In the genomic region with DNA sequence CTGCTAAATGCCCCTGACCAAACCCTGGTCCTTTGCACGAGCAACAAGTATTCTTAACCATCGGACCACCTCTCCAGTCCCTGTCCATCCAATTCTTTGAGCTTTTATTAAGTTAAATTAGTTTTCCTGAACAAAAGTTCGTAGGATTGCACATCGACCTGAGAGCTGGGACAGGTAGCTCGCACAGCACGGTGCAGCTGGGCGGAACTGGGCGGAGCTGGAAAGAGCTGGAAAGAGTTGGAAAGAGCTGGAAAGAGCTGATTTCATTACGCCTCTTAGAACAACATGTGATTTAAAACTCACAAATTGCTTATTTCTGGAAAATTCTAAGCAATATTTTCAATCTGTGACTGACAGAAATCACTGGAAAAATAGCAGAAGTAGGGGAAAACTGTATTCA, we compare ENCODE assay signal across 27 mouse cellular contexts. TPM values are rescaled to one million over a fixed set of nuclear protein-coding genes. Genes with fewer than 3 reads are reported as not detected.
DNase-seq lines count a peak whose midpoint lies in the region; ATAC-seq and TF ChIP-seq lines count a peak whose summit lies in the region.
"Had no signal": no experiment of that assay in that cellular context is flagged by ENCODE, and none has a peak within 500 bp of the region (broad histone marks: within the 10 kb centered on the region; RNA-seq: fewer than 3 reads in every experiment).

No protein-coding gene starts in this region.

- no peak overlapping the region for H3K4me2 ChIP-seq in heart, embryonic 11.5 days
- H3K4me2 ChIP-seq in intestine, postnatal 0 days (replicated peaks; ENCODE audit: low read depth): peak overlapping the region; percentile 59
- H3K4me2 ChIP-seq: embryonic facial prominence, embryonic 13.5 days; forebrain, embryonic 12.5 days; forebrain, embryonic 15.5 days; hindbrain, embryonic 12.5 days; hindbrain, embryonic 15.5 days had no signal

- no peak for ATAC-seq in heart, embryonic 11.5 days (replicated peaks; ENCODE audit: insufficient number of reproducible peaks, low FRiP score, low TSS enrichment)
- no peak for ATAC-seq in intestine, postnatal 0 days
- ATAC-seq: forebrain, embryonic 15.5 days had no signal

- H3K9me3 ChIP-seq in heart, embryonic 11.5 days (replicated peaks; ENCODE audit: control insufficient read depth, low read length): no peaks in the 10 kb centered on the region
- no peaks in the 10 kb centered on the region for H3K9me3 ChIP-seq in intestine, postnatal 0 days (ENCODE audit: control insufficient read depth)
- H3K9me3 ChIP-seq: embryonic facial prominence, embryonic 10.5 days; embryonic facial prominence, embryonic 13.5 days; forebrain, embryonic 12.5 days; forebrain, embryonic 15.5 days; hindbrain, embryonic 12.5 days; hindbrain, embryonic 15.5 days had no signal

- 0 out of 2 replicates have a peak overlapping the region, but pooled peaks have one; percentile 2 for H3K27ac ChIP-seq in heart, embryonic 11.5 days (ENCODE audit: low read depth, low read length)
- no peak overlapping the region for H3K27ac ChIP-seq in intestine, postnatal 0 days (ENCODE audit: low read depth, low read length)
- H3K27ac ChIP-seq: embryonic facial prominence, embryonic 10.5 days; embryonic facial prominence, embryonic 13.5 days; forebrain, embryonic 12.5 days; forebrain, embryonic 15.5 days; hindbrain, embryonic 12.5 days; hindbrain, embryonic 15.5 days had no signal

- no peak for TF ChIP-seq CTCF in intestine, postnatal 0 days (IDR thresholded peaks at IDR 0.05; ENCODE audit: low read depth)

- H3K27me3 ChIP-seq in heart, embryonic 11.5 days (ENCODE audit: control insufficient read depth, insufficient read depth, low read length): no peaks in the 10 kb centered on the region
- H3K27me3 ChIP-seq in intestine, postnatal 0 days (replicated peaks; ENCODE audit: control insufficient read depth, insufficient read depth, low read length): no peaks in the 10 kb centered on the region
- H3K27me3 ChIP-seq: CH12.LX; embryonic facial prominence, embryonic 13.5 days; forebrain, embryonic 15.5 days; hindbrain, embryonic 12.5 days; hindbrain, embryonic 15.5 days had no signal

- WGBS in heart, embryonic 11.5 days (ENCODE audit: insufficient replicate concordance): 81% methylated on average over 9 of the region's 9 CpGs
- 44% methylated on average over 9 of the region's 9 CpGs for WGBS in intestine, postnatal 0 days

- no peak for DNase-seq in heart, postnatal 25 days (ENCODE audit: low spot score)
- DNase-seq in ES-CJ7 (ENCODE audit: low read depth, low spot score): peak; percentile 47
- peak; percentile 42 for DNase-seq in ZHBTc4 (ENCODE audit: low read depth, low spot score)
- DNase-seq in left cerebral cortex, postnatal 4 days: no peak
- DNase-seq in thymus, postnatal 0 days (ENCODE audit: low spot score): no peak
- no peak for DNase-seq in right cerebral cortex, postnatal 4 days
- DNase-seq: adrenal gland, adult 2 months; adrenal gland, postnatal 14 days; B cell, adult 2 months; cerebellum, adult 11 months; cerebellum, adult 2 months; cerebellum, adult 9-11 months; cerebellum, postnatal 25 days; gastrocnemius, postnatal 25 days; heart, postnatal 10 days; kidney, adult 2 months had no signal

- peaks cover 37% of the 10 kb centered on the region for H3K4me1 ChIP-seq in heart, embryonic 11.5 days (ENCODE audit: control insufficient read depth, insufficient read depth, low read length)
- H3K4me1 ChIP-seq in intestine, postnatal 0 days (replicated peaks; ENCODE audit: control insufficient read depth, insufficient read depth, low read length): no peaks in the 10 kb centered on the region; the same call in 1 of the 2 replicates

- no peak overlapping the region for H3K4me3 ChIP-seq in heart, embryonic 11.5 days (ENCODE audit: low read depth, low read length)
- H3K4me3 ChIP-seq in intestine, postnatal 0 days (ENCODE audit: low read depth, low read length): peak overlapping the region; percentile 20; the same call in 1 of the 2 replicates
- H3K4me3 ChIP-seq: embryonic facial prominence, embryonic 10.5 days; embryonic facial prominence, embryonic 13.5 days; erythroblast, embryonic 14.5 days; forebrain, embryonic 12.5 days; forebrain, embryonic 15.5 days; hindbrain, embryonic 12.5 days; hindbrain, embryonic 15.5 days had no signal

- intact Hi-C loops in heart, postnatal 25 days (cut with DNase I): no loop called here
- intact Hi-C loops in left cerebral cortex, postnatal 4 days (cut with DNase I): no loop called here

- no peaks in the 10 kb centered on the region for H3K36me3 ChIP-seq in heart, embryonic 11.5 days (ENCODE audit: control insufficient read depth, insufficient read depth, low read length)
- no peaks in the 10 kb centered on the region for H3K36me3 ChIP-seq in intestine, postnatal 0 days (ENCODE audit: control insufficient read depth, insufficient read depth)
- H3K36me3 ChIP-seq: embryonic facial prominence, embryonic 10.5 days; embryonic facial prominence, embryonic 13.5 days; forebrain, embryonic 12.5 days; forebrain, embryonic 15.5 days; hindbrain, embryonic 12.5 days; hindbrain, embryonic 15.5 days had no signal

- no peak overlapping the region for H3K9ac ChIP-seq in heart, embryonic 11.5 days (ENCODE audit: low read depth, low read length)
- H3K9ac ChIP-seq in intestine, postnatal 0 days (ENCODE audit: low read depth, low read length): no peak overlapping the region
- H3K9ac ChIP-seq: embryonic facial prominence, embryonic 13.5 days; forebrain, embryonic 12.5 days; forebrain, embryonic 15.5 days; hindbrain, embryonic 12.5 days; hindbrain, embryonic 15.5 days had no signal

RNA-seq across cellular contexts. Expression of a gene that starts 24.3 kb away (rescaled TPM):
- 25.0 and 36.4 TPM in 2 replicates for polyA plus RNA-seq in heart, embryonic 11.5 days (2014; fragmentation: Nextera tagmentation; extraction: Ambion mirVana)
- 100 to 1,000 TPM; 203 to 227 TPM for total RNA-seq in heart, postnatal 25 days (2021)
- polyA plus RNA-seq in intestine, postnatal 0 days (2015; fragmentation: Nextera tagmentation; extraction: Ambion mirVana): 0.42 and 0.52 TPM in 2 replicates
- total RNA-seq in left cerebral cortex, postnatal 4 days (2021): 1 to 10 TPM; 1.0 to 2.6 TPM
- 1.7 and 1.8 TPM in 2 replicates for polyA plus RNA-seq in thymus, postnatal 0 days (2015; fragmentation: Nextera tagmentation; extraction: Ambion mirVana)
- total RNA-seq: hematopoietic stem cell, adult 5-6 weeks had no signal
- polyA plus RNA-seq: erythroblast, embryonic 14.5 days had no signal

Comparison
In these comparisons a context has a peak if more than half of its experiments do, and no peak if none do; other contexts are left out.
1. DNase-seq: peak in ES-CJ7 (single experiment) and ZHBTc4 (single experiment); none in heart, postnatal 25 days (single experiment), left cerebral cortex, postnatal 4 days (single experiment), thymus, postnatal 0 days (single experiment) and right cerebral cortex, postnatal 4 days (single experiment).